Comparison of ENCODE assay signal across 7 mouse cellular contexts in genomic region chr14:102979831-102980230, GRCm38 (mm10). TPM values are rescaled to one million over a fixed set of nuclear protein-coding genes. Genes with fewer than 3 reads are reported as not detected.
A peak's percentile ranks its signal among the peaks of the same experiment; 100 is the strongest.
DNase-seq lines count a peak whose midpoint lies in the region; ATAC-seq and TF ChIP-seq lines count a peak whose summit lies in the region.

No protein-coding gene starts in this region.

- H3K4me1 ChIP-seq in spleen, adult 2 months (ENCODE audit: control insufficient read depth, insufficient read depth, insufficient read length): peaks cover 2% of the 10 kb centered on the region
- no peaks in the 10 kb centered on the region; the same call in 1 of the 2 replicates for H3K4me1 ChIP-seq in heart, embryonic 11.5 days (ENCODE audit: control insufficient read depth, insufficient read depth, low read length)
- peaks cover 3% of the 10 kb centered on the region; the same call in 1 of the 2 replicates for H3K4me1 ChIP-seq in liver, adult 2 months (ENCODE audit: control insufficient read depth, insufficient read depth, low read length)

- WGBS in spleen, adult 2 months: 2% methylated on average over 10 of the region's 10 CpGs
- 33% methylated on average over 10 of the region's 10 CpGs for WGBS in heart, embryonic 11.5 days (ENCODE audit: insufficient replicate concordance)
- 18% methylated on average over 10 of the region's 10 CpGs for WGBS in liver, adult 2 months

- peak overlapping the region; percentile 44 for H3K4me3 ChIP-seq in spleen, adult 2 months (ENCODE audit: extremely low read depth, insufficient read depth, insufficient read length)
- H3K4me3 ChIP-seq in heart, embryonic 11.5 days (ENCODE audit: low read depth, low read length): 0 out of 2 replicates have a peak overlapping the region, but pooled peaks have one; percentile 10
- H3K4me3 ChIP-seq in liver, adult 2 months (ENCODE audit: insufficient read depth, low read depth, low read length): peak overlapping the region; percentile 40

- peak overlapping the region; percentile 70 for H3K27ac ChIP-seq in spleen, adult 2 months (ENCODE audit: insufficient read depth, low read length)
- no peak overlapping the region for H3K27ac ChIP-seq in heart, embryonic 11.5 days (ENCODE audit: low read depth, low read length)
- no peak overlapping the region for H3K27ac ChIP-seq in liver, adult 2 months (replicated peaks; ENCODE audit: insufficient read depth, low read depth, low read length)

- TF ChIP-seq CTCF in spleen, adult 2 months (IDR thresholded peaks at IDR 0.05; ENCODE audit: extremely low read depth, insufficient read depth, insufficient read length, insufficient replicate concordance): no peak
- TF ChIP-seq CTCF in liver, adult 2 months (IDR thresholded peaks at IDR 0.05; ENCODE audit: low read depth, low read length): no peak

- no peak overlapping the region for H3K9ac ChIP-seq in heart, embryonic 11.5 days (ENCODE audit: low read depth, low read length)
- H3K9ac ChIP-seq in liver, adult 2 months (ENCODE audit: low read depth, low read length): 0 out of 2 replicates have a peak overlapping the region, but pooled peaks have one; percentile 24

- peaks cover 1% of the 10 kb centered on the region for H3K36me3 ChIP-seq in spleen, adult 2 months (ENCODE audit: control insufficient read depth, insufficient read depth, low read length)
- no peaks in the 10 kb centered on the region for H3K36me3 ChIP-seq in heart, embryonic 11.5 days (ENCODE audit: control insufficient read depth, insufficient read depth, low read length)
- no peaks in the 10 kb centered on the region for H3K36me3 ChIP-seq in liver, adult 2 months (ENCODE audit: control insufficient read depth, insufficient read depth, low read length)

- peak overlapping the region; percentile 47 for H3K4me2 ChIP-seq in heart, embryonic 11.5 days

- no peaks in the 10 kb centered on the region for H3K9me3 ChIP-seq in heart, embryonic 11.5 days (replicated peaks; ENCODE audit: control insufficient read depth, low read length)

- no peak; the same call in 1 of the 2 replicates for TF ChIP-seq POLR2A in spleen, adult 2 months (IDR thresholded peaks at IDR 0.05; ENCODE audit: low read depth, low read length)
- no peak for TF ChIP-seq POLR2A in liver, adult 2 months (IDR thresholded peaks at IDR 0.05; ENCODE audit: extremely low read depth, insufficient read depth, low read length)

- ATAC-seq in heart, embryonic 11.5 days (replicated peaks; ENCODE audit: insufficient number of reproducible peaks, low FRiP score, low TSS enrichment): no peak
- peak; percentile 10; the same call in 1 of the 2 replicates for ATAC-seq in neutrophil, adult 5-6 weeks (ENCODE audit: extremely low read depth, insufficient number of reproducible peaks, low FRiP score, poor library complexity, severe bottlenecking)

- DNase-seq in spleen, adult 2 months (ENCODE audit: low read depth in 1 of 2, low spot score in 2 of 2): peak; percentile 47 to 69
- no peak for DNase-seq in spleen, postnatal 4 days (ENCODE audit: low spot score in 2 of 2)
- no peak for DNase-seq in liver, adult 2 months (ENCODE audit: extremely low read depth, low read depth, low spot score)
- no peak for DNase-seq in thymus, postnatal 14 days
- DNase-seq in adrenal gland, postnatal 14 days: no peak

- H3K79me2 ChIP-seq in liver, adult 2 months (ENCODE audit: control insufficient read depth, insufficient read depth, low read length): no peaks in the 10 kb centered on the region

- H3K27me3 ChIP-seq in spleen, adult 2 months (ENCODE audit: control insufficient read depth, insufficient read depth, low read length): no peaks in the 10 kb centered on the region
- H3K27me3 ChIP-seq in heart, embryonic 11.5 days (ENCODE audit: control insufficient read depth, insufficient read depth, low read length): no peaks in the 10 kb centered on the region
- no peaks in the 10 kb centered on the region for H3K27me3 ChIP-seq in liver, adult 2 months (ENCODE audit: control insufficient read depth, insufficient read depth, low read length)

RNA-seq across cellular contexts. Expression of gene Kctd12, which starts 2.6 kb away (rescaled TPM):
- 36.4 and 60.3 TPM in 2 replicates for polyA plus RNA-seq in spleen, adult 2 months (2012; rRNA removed)
- polyA plus RNA-seq in heart, embryonic 11.5 days (2014; fragmentation: Nextera tagmentation; extraction: Ambion mirVana): 5.6 and 6.8 TPM in 2 replicates
- 7.2 and 10.4 TPM in 2 replicates for total RNA-seq in liver, adult 2 months (2014; rRNA removed)
- polyA plus RNA-seq in liver, adult 2 months (2012; rRNA removed): 3.1 and 3.8 TPM in 2 replicates
- total RNA-seq in neutrophil, adult 5-6 weeks (2017): 373 and 393 TPM in 2 replicates
- total RNA-seq in adrenal gland, postnatal 14 days (2021): 53.3 and 64.9 TPM in 2 replicates

Comparison
In these comparisons a context has a peak if more than half of its experiments do, and no peak if none do; other contexts are left out.
1. DNase-seq: peak in spleen, adult 2 months (2 of 2); none in spleen, postnatal 4 days (0 of 2), liver, adult 2 months (single experiment), thymus, postnatal 14 days (single experiment) and adrenal gland, postnatal 14 days (single experiment).
2. Peak in every context shown above with its lines, with median percentiles within 50 percentile points of each other: H3K4me3 ChIP-seq.